Mouse (Mus musculus) liver, postnatal 0 days (tissue): ENCODE data around the gene Gm20441. TPM values are rescaled to one million over a fixed set of nuclear protein-coding genes. Genes with fewer than 3 reads are reported as not detected.

Experiments used
- ATAC-seq: fragments of 200-750 bp; cut with Nextera tagmentation; 2 replicates; pipeline ENCODE4 v1.8.0; 2017; ENCODE audit warnings: mild to moderate bottlenecking, moderate library complexity
- DNase-seq: peaks from one replicate; pipeline ENCODE4 v3.0.0-alpha.2; 2016
- H3K27ac ChIP-seq: fragments of 300-500 bp; sonication (generic); 2 replicates; pipeline ENCODE4 v1.5.1; 2014; ENCODE audit warnings: antibody characterized with exemption, moderate library complexity, mild to moderate bottlenecking, low read depth
- H3K27me3 ChIP-seq: fragments of 300-500 bp; sonication (generic); 2 replicates; pipeline ENCODE4 v1.6.1; 2014; ENCODE audit warnings: low read length, control low read depth, mixed read lengths; ENCODE audit not compliant: insufficient read depth
- H3K36me3 ChIP-seq: fragments of 300-500 bp; sonication (generic); replicated peaks from 2 replicates; pipeline ENCODE4 v1.6.1; 2014; ENCODE audit warnings: mild to moderate bottlenecking, control low read depth, low read length, moderate library complexity, mixed read lengths; ENCODE audit not compliant: insufficient read depth
- H3K4me1 ChIP-seq: fragments of 300-500 bp; sonication (generic); 2 replicates; pipeline ENCODE4 v1.6.1; 2014; ENCODE audit warnings: antibody characterized with exemption, mild to moderate bottlenecking, control low read depth; ENCODE audit not compliant: insufficient read depth
- H3K4me2 ChIP-seq: fragments of 300-500 bp; sonication (generic); 2 replicates; pipeline ENCODE4 v1.6.1; 2014; ENCODE audit warnings: low read depth, mild to moderate bottlenecking, low read length, moderate library complexity, mixed read lengths
- H3K4me3 ChIP-seq: fragments of 300-500 bp; sonication (generic); 2 replicates; pipeline ENCODE4 v1.5.1; 2014; ENCODE audit warnings: low read depth, low read length
- H3K9ac ChIP-seq: fragments of 300-500 bp; sonication (generic); replicated peaks from 2 replicates; pipeline ENCODE4 v1.6.1; 2014; ENCODE audit warnings: mild to moderate bottlenecking, moderate library complexity
- H3K9me3 ChIP-seq: fragments of 300-500 bp; sonication (generic); 2 replicates; pipeline ENCODE4 v1.6.1; 2016; ENCODE audit warnings: mild to moderate bottlenecking, control low read depth, low read length, mixed read lengths
- CTCF ChIP-seq: sonication (generic); IDR thresholded peaks from 2 replicates; pipeline ENCODE4 v1.5.1; 2016; ENCODE audit warnings: antibody characterized with exemption, low read depth
- EP300 ChIP-seq: IDR thresholded peaks from 2 replicates; pipeline ENCODE4 v1.6.1; 2016; ENCODE audit warnings: antibody characterized with exemption, low read depth, mild to moderate bottlenecking
- WGBS: fragments of 180-500 bp; shearing (Covaris S2); extraction: QIAGEN DNeasy Blood & Tissue Kit; methylation state at CpG from one replicate; pipeline ENCODE4 v1.1.7; 2014; ENCODE audit not compliant: insufficient replicate concordance; 5-methylcytosine and 5-hydroxymethylcytosine counted together
- polyA plus RNA-seq: library from polyadenylated mRNA; unstranded; fragments of >200 nt; fragmentation: Nextera tagmentation; extraction: Ambion mirVana; gene quantifications from 2 replicates; pipeline ENCODE4 v1.2.1, GENCODE M21; 2015

The Gm20441 gene
- polyA plus RNA-seq, 1 experiment from 2014 or later, result not detected

GRCm38 (mm10) chr10:75797619-75798175 lies 16.9 kb upstream of the Gm20441 start:
- DNase-seq, result peak; percentile 43
- peak overlapping the region; percentile 55; the same call in 1 of the 2 replicates for H3K27ac ChIP-seq
- no peaks in the 10 kb centered on the region for H3K36me3 ChIP-seq
- ATAC-seq, result peak; percentile 48
- H3K9ac ChIP-seq, result peak overlapping the region; percentile 62
- peak overlapping the region; percentile 78 for H3K4me2 ChIP-seq
- TF ChIP-seq EP300 (no peak), CTCF (no peak)
- WGBS, result 2% methylated on average over 12 of the region's 12 CpGs
- no peaks in the 10 kb centered on the region for H3K27me3 ChIP-seq
- peaks cover 13% of the 10 kb centered on the region for H3K4me1 ChIP-seq
- H3K9me3 ChIP-seq, result no peaks in the 10 kb centered on the region
- peak overlapping the region; percentile 44 for H3K4me3 ChIP-seq

GRCm38 (mm10) chr10:75796731-75797516 lies 16.2 kb upstream of the Gm20441 start:
- Histone ChIP-seq H3K9ac (peak overlapping the region; percentile 62), H3K4me1 (peaks cover 15% of the 10 kb centered on the region), H3K4me2 (peak overlapping the region; percentile 78), H3K9me3 (no peaks in the 10 kb centered on the region), H3K27me3 (no peaks in the 10 kb centered on the region), H3K4me3 (peak overlapping the region; percentile 44), H3K27ac (peak overlapping the region; percentile 55), H3K36me3 (no peaks in the 10 kb centered on the region)
- WGBS, result 38% methylated on average over 11 of the region's 11 CpGs
- DNase-seq (no peak), ATAC-seq (no peak)
- TF ChIP-seq EP300, result no peak
- no peak for TF ChIP-seq CTCF

DNA sequence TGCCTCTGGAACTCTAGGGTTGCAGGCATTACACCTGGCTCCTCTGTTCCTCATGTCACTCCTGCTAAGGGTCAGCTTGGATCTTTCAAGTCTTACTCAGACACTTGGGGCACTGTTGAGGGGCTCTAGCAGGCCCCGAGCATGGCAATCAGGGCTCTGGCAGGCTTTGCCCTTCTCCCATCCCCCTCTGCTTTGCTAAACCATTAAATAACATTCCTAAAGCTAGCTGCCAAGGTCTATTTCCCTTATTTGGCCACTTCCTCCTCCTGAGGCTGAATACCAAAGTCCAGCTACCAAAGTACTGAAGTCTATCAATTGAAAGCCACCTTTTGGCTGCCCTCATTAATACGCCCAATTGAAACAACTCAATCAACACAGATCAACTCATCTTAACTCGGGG lies 14.1 kb upstream of the Gm20441 start:
- Histone ChIP-seq H3K27ac (peak overlapping the region; percentile 77), H3K4me2 (peak overlapping the region; percentile 51), H3K4me1 (peaks cover 15% of the 10 kb centered on the region), H3K4me3 (0 out of 2 replicates have a peak overlapping the region, but pooled peaks have one; percentile 7), H3K36me3 (no peaks in the 10 kb centered on the region), H3K9ac (0 out of 2 replicates have a peak overlapping the region, but pooled peaks have one; percentile 18), H3K27me3 (no peaks in the 10 kb centered on the region), H3K9me3 (no peaks in the 10 kb centered on the region)
- ATAC-seq (peak; percentile 45), DNase-seq (no peak)
- 10% methylated on average over 3 of the region's 3 CpGs for WGBS
- TF ChIP-seq CTCF (no peak), EP300 (peak; percentile 42; the same call in 1 of the 2 replicates)

- ATAC-seq (peak; percentile 28), DNase-seq (no peak)
- H3K36me3 ChIP-seq, result no peaks in the 10 kb centered on the region
- 12% methylated on average over 7 of the region's 7 CpGs for WGBS
- peak overlapping the region; percentile 76 for H3K27ac ChIP-seq
- H3K4me1 ChIP-seq, result peaks cover 3% of the 10 kb centered on the region; the same call in 1 of the 2 replicates
- H3K27me3 ChIP-seq, result no peaks in the 10 kb centered on the region
- TF ChIP-seq EP300, result no peak
- peak; percentile 53 for TF ChIP-seq CTCF
- no peaks in the 10 kb centered on the region for H3K9me3 ChIP-seq
- H3K4me3 ChIP-seq, result no peak overlapping the region
- no peak overlapping the region for H3K4me2 ChIP-seq
- no peak overlapping the region for H3K9ac ChIP-seq
Observed at GRCm38 (mm10) chr10:75790773-75791172, 10.0 kb upstream of the Gm20441 start.

GRCm38 (mm10) chr10:75789841-75790240 lies 9.1 kb upstream of the Gm20441 start:
- peak overlapping the region; percentile 76 for H3K27ac ChIP-seq
- DNase-seq (peak; percentile 48), ATAC-seq (peak; percentile 97)
- H3K9ac ChIP-seq, result no peak overlapping the region
- no peaks in the 10 kb centered on the region for H3K9me3 ChIP-seq
- H3K36me3 ChIP-seq, result no peaks in the 10 kb centered on the region
- H3K4me1 ChIP-seq, result peaks cover 9% of the 10 kb centered on the region
- H3K27me3 ChIP-seq, result no peaks in the 10 kb centered on the region
- H3K4me2 ChIP-seq, result no peak overlapping the region
- WGBS, result 54% methylated on average over 5 of the region's 5 CpGs
- TF ChIP-seq CTCF (no peak), EP300 (no peak)
- no peak overlapping the region for H3K4me3 ChIP-seq

GRCm38 (mm10) chr10:75789081-75789735 lies 8.5 kb upstream of the Gm20441 start:
- 63% methylated on average over 6 of the region's 6 CpGs for WGBS
- Histone ChIP-seq H3K9ac (no peak overlapping the region), H3K36me3 (no peaks in the 10 kb centered on the region), H3K27ac (peak overlapping the region; percentile 66), H3K4me3 (no peak overlapping the region), H3K4me1 (peaks cover 10% of the 10 kb centered on the region), H3K9me3 (no peaks in the 10 kb centered on the region), H3K27me3 (no peaks in the 10 kb centered on the region), H3K4me2 (no peak overlapping the region)
- TF ChIP-seq EP300 (no peak), CTCF (no peak)
- DNase-seq, result no peak
- ATAC-seq, result no peak
